Comparison of ENCODE assay signal across 6 mouse cellular contexts in genomic region chr4:49619861-49620260, GRCm38 (mm10). TPM values are rescaled to one million over a fixed set of nuclear protein-coding genes. Genes with fewer than 3 reads are reported as not detected.
A peak's percentile ranks its signal among the peaks of the same experiment; 100 is the strongest.
DNase-seq lines count a peak whose midpoint lies in the region; ATAC-seq and TF ChIP-seq lines count a peak whose summit lies in the region.
"Not testable (repeated sequence)": the region's sequence is repeated elsewhere in the genome, so short reads cannot be mapped to it uniquely, and the experiment has no call there.
"Had no signal": no experiment of that assay in that cellular context is flagged by ENCODE, and none has a peak within 500 bp of the region (broad histone marks: within the 10 kb centered on the region; RNA-seq: fewer than 3 reads in every experiment).

No protein-coding gene starts in this region.

- H3K36me3 ChIP-seq in MEL (ENCODE audit: control insufficient read depth in 1 of 2, insufficient read depth in 2 of 2, low read length in 2 of 2), result not testable (repeated sequence)

- peak; percentile 33 for DNase-seq in 416B (ENCODE audit: low read depth)
- DNase-seq in MEL (ENCODE audit: low read depth, low spot score), result peak; percentile 63

- H3K79me2 ChIP-seq in MEL (ENCODE audit: control insufficient read depth, insufficient read depth, low read length, poor library complexity), result not testable (repeated sequence)

- H3K27ac ChIP-seq in MEL (ENCODE audit: control insufficient read depth, low read depth, low read length), result not testable (repeated sequence)

- not testable (repeated sequence) for H3K4me1 ChIP-seq in MEL (ENCODE audit: control insufficient read depth in 1 of 2, insufficient read depth in 2 of 2, low read length in 2 of 2)

- not testable (repeated sequence) for H3K4me3 ChIP-seq in MEL (ENCODE audit: control insufficient read depth in 1 of 2, insufficient read depth in 1 of 2, low read depth in 2 of 2, low read length in 2 of 2)

- not testable (repeated sequence) for H3K9me3 ChIP-seq in MEL (replicated peaks; ENCODE audit: insufficient read depth, low read length)

- TF ChIP-seq EP300 in MEL (IDR thresholded peaks at IDR 0.05; ENCODE audit: low read depth in 1 of 2, low read length in 2 of 2), result not testable (repeated sequence)

- TF ChIP-seq RAD21 in MEL (IDR thresholded peaks at IDR 0.05; ENCODE audit: low read depth, low read length), result not testable (repeated sequence)

- H3K9ac ChIP-seq in MEL (ENCODE audit: control insufficient read depth, low read depth, low read length, poor library complexity, severe bottlenecking), result not testable (repeated sequence)

- not testable (repeated sequence) for TF ChIP-seq CTCF in MEL (IDR thresholded peaks at IDR 0.05 in 2 of 3, conservative IDR thresholded peaks at IDR 0.05 in 1 of 3; ENCODE audit: control insufficient read depth in 1 of 3, insufficient read depth in 1 of 3, low read depth in 2 of 3, low read length in 3 of 3, poor library complexity in 1 of 3, severe bottlenecking in 1 of 3)

- not testable (repeated sequence) for TF ChIP-seq POLR2A in MEL (IDR thresholded peaks at IDR 0.05; ENCODE audit: control insufficient read depth in 1 of 2, insufficient read depth in 1 of 2, low read depth in 1 of 2, low read length in 2 of 2, poor library complexity in 1 of 2)

- not testable (repeated sequence) for H3K27me3 ChIP-seq in MEL (ENCODE audit: control insufficient read depth in 1 of 2, insufficient read depth in 2 of 2, low read length in 2 of 2)

- ATAC-seq in granulocyte monocyte progenitor cell, adult 5-6 weeks (replicated peaks; ENCODE audit: poor library complexity, severe bottlenecking), result peak; percentile 95
- peak; percentile 74 to 91 for ATAC-seq in hematopoietic stem cell, adult 5-6 weeks (replicated peaks in 1 of 2; ENCODE audit: insufficient read depth in 1 of 2, low FRiP score in 2 of 2, low TSS enrichment in 1 of 2, low read depth in 1 of 2, poor library complexity in 2 of 2, severe bottlenecking in 2 of 2)
- peak; percentile 76 for ATAC-seq in megakaryocyte, adult 5-6 weeks (ENCODE audit: poor library complexity, severe bottlenecking)

RNA-seq across cellular contexts. Expression of gene Rnf20, which starts 11.9 kb away (rescaled TPM):
- 37.7 and 40.8 TPM in 2 replicates for total RNA-seq in MEL (2012; rRNA removed)
- 10 to 100 TPM; 43.1 to 58.1 TPM for polyA plus RNA-seq in MEL (2012; ENCODE audit: insufficient read depth in 1 of 2, insufficient read length in 2 of 2, low read depth in 1 of 2, low replicate concordance in 2 of 2, missing spikeins in 1 of 2)
- 37.5 and 58.0 TPM in 2 replicates for total RNA-seq in granulocyte monocyte progenitor cell, adult 5-6 weeks (2014; fragmentation: Nextera tagmentation)
- 93.9 and 105 TPM in 2 replicates for total RNA-seq in granulocyte monocyte progenitor cell, adult 5-6 weeks (2017)
- total RNA-seq in hematopoietic stem cell, adult 5-6 weeks (2017), result 164 and 171 TPM in 2 replicates
- total RNA-seq in megakaryocyte, adult 5-6 weeks (2015), result 31.9 and 38.2 TPM in 2 replicates
- 107 and 137 TPM in 2 replicates for total RNA-seq in megakaryocyte, adult 5-6 weeks (2017)

RNA-seq across cellular contexts. Expression of gene Tmem246, which starts 22.2 kb away (rescaled TPM):
- 2.6 and 2.9 TPM in 2 replicates for total RNA-seq in MEL (2012; rRNA removed)
- 10 to 100 TPM in 1 of 2 experiments, not detected in 1; 11.1 TPM for polyA plus RNA-seq in MEL (2012; ENCODE audit: insufficient read depth in 1 of 2, insufficient read length in 2 of 2, low read depth in 1 of 2, low replicate concordance in 2 of 2, missing spikeins in 1 of 2)
- total RNA-seq in granulocyte monocyte progenitor cell, adult 5-6 weeks (2014; fragmentation: Nextera tagmentation), result not detected in 2 replicates
- not detected in 2 replicates for total RNA-seq in granulocyte monocyte progenitor cell, adult 5-6 weeks (2017)
- total RNA-seq in hematopoietic stem cell, adult 5-6 weeks (2017), result 1.6 and 1.9 TPM in 2 replicates
- total RNA-seq in megakaryocyte, adult 5-6 weeks (2015), result not detected in 2 replicates
- total RNA-seq in megakaryocyte, adult 5-6 weeks (2017), result not detected in 2 replicates
- polyA plus RNA-seq: CD4-positive, CD25-positive, alpha-beta regulatory T cell, adult 4 months had no signal
